Mouse (Mus musculus) stomach, embryonic 16.5 days (tissue): Measurements from ENCODE around the gene Fahd2a. TPM values are rescaled to one million over a fixed set of nuclear protein-coding genes. Genes with fewer than 3 reads are reported as not detected.

Experiments
- polyA plus RNA-seq: library from polyadenylated mRNA; unstranded; fragments of >200 nt; fragmentation: Nextera tagmentation; extraction: Ambion mirVana; gene quantifications from 2 replicates; pipeline ENCODE4 v1.2.1, GENCODE M21; 2015

The Fahd2a gene
- polyA plus RNA-seq, 1 experiment from 2014 or later = 27.8 TPM

Other genes starting within 250 kb of the Fahd2a start
- gene 1810024B03Rik, start 236.3 kb downstream of the Fahd2a start, polyA plus RNA-seq = 1.8 and 2.3 TPM in 2 replicates
- 48.1 and 50.8 TPM in 2 replicates for gene Snrnp200, start 236.2 kb downstream of the Fahd2a start, polyA plus RNA-seq
- 58.3 and 58.7 TPM in 2 replicates for gene Ciao1, start 196.7 kb downstream of the Fahd2a start, polyA plus RNA-seq
- gene Tmem127, start 196.7 kb downstream of the Fahd2a start, polyA plus RNA-seq = 24.5 and 25.0 TPM in 2 replicates
- 58.8 and 59.4 TPM in 2 replicates for gene Stard7, start 174.3 kb downstream of the Fahd2a start, polyA plus RNA-seq
- 2.5 and 2.9 TPM in 2 replicates for gene Dusp2, start 108.4 kb downstream of the Fahd2a start, polyA plus RNA-seq
- not detected in 2 replicates for gene Astl, start 105.9 kb downstream of the Fahd2a start, polyA plus RNA-seq
- gene Adra2b, start 81.4 kb downstream of the Fahd2a start, polyA plus RNA-seq = 2.4 and 3.6 TPM in 2 replicates
- 0.28 and 0.36 TPM in 2 replicates for gene Gpat2, start 19.4 kb downstream of the Fahd2a start, polyA plus RNA-seq
- 3.1 and 3.6 TPM in 2 replicates for gene Kcnip3, start 77.5 kb upstream of the Fahd2a start, polyA plus RNA-seq
- gene Prom2, start 96.9 kb upstream of the Fahd2a start, polyA plus RNA-seq = 21.1 and 30.0 TPM in 2 replicates
- gene Zfp661, start 142.5 kb upstream of the Fahd2a start, polyA plus RNA-seq = 4.5 and 4.7 TPM in 2 replicates
- gene Mrps5, start 142.7 kb upstream of the Fahd2a start, polyA plus RNA-seq = 118 and 128 TPM in 2 replicates
- 143 and 246 TPM in 2 replicates for gene Mal, start 212.1 kb upstream of the Fahd2a start, polyA plus RNA-seq